Mouse (Mus musculus) B cell, adult (primary cell): ENCODE results near the gene Sacm1l. TPM values are rescaled to one million over a fixed set of nuclear protein-coding genes. Genes with fewer than 3 reads are reported as not detected.

Experiments
- total RNA-seq: library from RNA; stranded (reverse); gene quantifications from 4 replicates; pipeline ENCODE4 v1.2.4, GENCODE M21; 2023; ENCODE audit not compliant: inconsistent age

The Sacm1l gene
- 24.0 to 28.0 TPM (median 25.2 TPM) in 4 replicates for total RNA-seq

DNA sequence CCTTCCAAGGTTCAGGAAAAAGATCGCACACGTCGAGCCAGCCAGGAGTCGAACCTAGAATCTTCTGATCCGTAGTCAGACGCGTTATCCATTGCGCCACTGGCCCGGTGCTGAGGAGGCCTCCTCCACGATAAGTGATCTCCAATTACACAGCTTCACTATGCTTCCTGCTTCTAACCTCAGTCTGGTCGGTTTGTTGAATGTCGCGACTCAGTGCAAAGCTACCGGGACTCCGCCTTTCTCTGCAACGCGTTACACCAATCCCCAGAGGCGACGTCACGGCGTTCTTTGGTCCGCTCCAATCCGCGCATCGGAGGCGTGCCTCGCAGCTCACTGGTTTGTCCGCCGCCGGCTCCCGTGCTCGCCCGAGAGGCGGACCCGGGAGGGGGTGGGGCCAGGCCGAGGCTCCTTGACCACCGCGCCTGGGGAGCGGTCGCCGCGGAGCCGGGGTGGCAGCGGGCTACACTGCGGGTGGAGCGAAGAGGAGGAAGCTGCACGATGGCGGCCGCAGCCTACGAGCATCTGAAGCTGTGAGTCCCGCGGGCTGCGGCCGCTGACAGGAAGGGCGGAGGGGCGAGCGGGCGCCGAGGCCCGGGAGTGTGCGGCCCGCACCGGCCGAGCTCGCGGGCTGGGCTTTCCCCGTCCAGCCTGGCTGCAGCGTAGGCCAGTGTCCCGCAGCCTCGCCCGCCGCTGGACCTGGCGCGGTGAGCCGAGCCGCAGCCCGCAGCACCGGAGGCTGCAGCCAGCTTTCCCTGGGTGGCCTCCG is at the start of gene Sacm1l:
Gene Sacm1l (plus strand): TSS at position 368 of the 766 bp plus-strand sequence.

DNA sequence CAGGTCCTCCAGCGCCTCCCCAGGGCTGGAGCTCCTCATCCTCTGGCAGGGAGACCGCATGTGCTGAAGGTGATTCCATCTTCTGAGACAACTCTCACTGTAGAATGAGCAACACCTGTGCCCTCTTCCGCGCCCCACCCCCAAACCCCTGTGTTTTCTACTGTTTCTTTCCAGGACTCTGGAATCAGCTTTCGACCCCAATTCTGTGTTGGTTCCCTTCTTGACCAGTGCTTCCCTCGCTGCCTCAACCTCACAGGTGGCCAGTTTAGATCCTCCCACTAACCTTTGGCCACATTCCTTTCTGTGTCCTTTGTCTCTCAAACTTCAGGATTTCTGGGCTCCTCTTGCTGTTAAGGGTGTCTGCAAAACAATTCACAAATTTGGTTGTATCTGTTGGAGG is 102.7 kb downstream of the Sacm1l start, which contains the start of gene Slc6a20b:
Gene Slc6a20b (minus strand): TSS at position 285 of the 400 bp plus-strand sequence.

Other genes with a start within 250 kb of the Sacm1l start
- gene Lars2, start 162.8 kb upstream of the Sacm1l start, total RNA-seq, result 295 to 419 TPM (median 375 TPM) in 4 replicates
- 124 to 140 TPM (median 138 TPM) in 4 replicates for gene Limd1, start 51.1 kb upstream of the Sacm1l start, total RNA-seq
- gene Slc6a20b, start 102.8 kb downstream of the Sacm1l start, total RNA-seq, result not detected in 4 replicates
- 0.58 to 1.3 TPM (median 1.2 TPM) in 4 replicates for gene Ccr9, start 148.7 kb downstream of the Sacm1l start, total RNA-seq
- gene Slc6a20a, start 149.1 kb downstream of the Sacm1l start, total RNA-seq, result not detected in 4 replicates
- 197 to 249 TPM (median 240 TPM) in 4 replicates for gene Lztfl1, start 187.9 kb downstream of the Sacm1l start, total RNA-seq